Mouse (Mus musculus) adrenal gland, adult 8-10 months (tissue): ENCODE results near the gene Atrn. TPM values are rescaled to one million over a fixed set of nuclear protein-coding genes. Genes with fewer than 3 reads are reported as not detected.
A peak's percentile ranks its signal among the peaks of the same experiment; 100 is the strongest.

Experiments
- DNase-seq: peaks from one replicate; pipeline ENCODE4 v3.0.0; 2022
- total RNA-seq, 4 experiments: library from RNA; stranded (reverse); gene quantifications; 2 replicates each; pipeline ENCODE4 v1.2.4; 2022

Gene Atrn
- total RNA-seq, 4 experiments from 2014 or later, result 35.4 to 45.0 (median 39.4) TPM

- no peak for DNase-seq
Observed at GRCm38 (mm10) chr2:131040854-131041825, 134.8 kb downstream of the Atrn start.

DNA sequence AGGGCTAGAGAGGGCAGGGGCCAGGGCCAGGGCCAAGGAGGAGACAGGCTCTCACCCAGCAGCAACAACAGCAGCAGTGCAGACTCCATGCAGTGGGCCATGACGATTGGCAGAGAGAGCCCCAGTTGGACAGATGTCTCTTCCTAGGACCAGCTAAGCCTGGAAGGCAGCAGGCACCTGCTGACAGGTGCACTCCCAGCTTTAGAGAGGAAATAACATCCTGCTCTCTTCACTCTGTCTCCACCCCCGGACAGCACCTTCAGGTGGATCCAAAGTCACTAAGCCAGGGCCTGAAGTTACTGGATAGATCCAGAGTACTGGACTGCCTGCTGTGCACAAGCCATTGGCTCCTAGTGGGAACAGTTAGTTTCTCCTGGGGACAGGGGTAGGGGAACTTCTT is 136.7 kb downstream of the Atrn start, which contains the start of gene Gfra4:
Gene Gfra4, minus strand, starts transcription at position 101 of the 400 bp plus-strand sequence.
- DNase-seq, result no peak

DNA sequence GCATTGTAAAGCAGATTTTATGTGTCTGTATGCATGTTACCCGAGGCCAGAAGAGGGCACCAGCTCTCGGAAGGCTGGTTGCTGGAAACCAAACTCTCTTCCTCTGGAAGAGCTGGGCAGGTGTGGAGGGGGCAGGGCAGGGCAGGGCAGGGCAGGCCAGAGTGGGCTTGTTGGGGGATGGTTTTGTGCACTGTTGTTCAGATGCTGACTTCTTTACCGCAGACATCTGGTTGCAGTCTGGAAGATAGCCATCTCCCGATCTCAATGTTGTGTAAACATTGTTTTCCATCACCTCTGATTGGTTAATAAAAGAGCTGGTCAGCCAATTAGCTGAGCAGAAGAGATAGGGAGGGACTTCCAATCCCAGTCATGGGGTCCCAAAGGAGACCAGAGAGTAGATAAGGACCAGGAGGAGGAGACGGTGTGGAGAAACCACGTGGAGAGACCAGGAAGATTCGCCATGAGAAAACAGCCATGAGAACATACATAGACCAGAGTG is 138.1 kb downstream of the Atrn start:
- no peak for DNase-seq

- no peak for DNase-seq
Observed at GRCm38 (mm10) chr2:131044989-131045720, 138.9 kb downstream of the Atrn start.

GRCm38 (mm10) chr2:131046025-131046424 is 139.7 kb downstream of the Atrn start:
- no peak for DNase-seq

- DNase-seq, result no peak
Observed at GRCm38 (mm10) chr2:131052043-131052442, 145.7 kb downstream of the Atrn start.

GRCm38 (mm10) chr2:131052862-131053418 is 146.6 kb downstream of the Atrn start:
- DNase-seq, result no peak

- no peak for DNase-seq
Observed at GRCm38 (mm10) chr2:131053851-131054645, 147.8 kb downstream of the Atrn start.

- DNase-seq, result no peak
Observed at GRCm38 (mm10) chr2:131054646-131055264, 148.5 kb downstream of the Atrn start.

- no peak for DNase-seq
Observed at GRCm38 (mm10) chr2:131055631-131056030, 149.3 kb downstream of the Atrn start.

GRCm38 (mm10) chr2:131056191-131056590 is 149.9 kb downstream of the Atrn start:
- no peak for DNase-seq

DNA sequence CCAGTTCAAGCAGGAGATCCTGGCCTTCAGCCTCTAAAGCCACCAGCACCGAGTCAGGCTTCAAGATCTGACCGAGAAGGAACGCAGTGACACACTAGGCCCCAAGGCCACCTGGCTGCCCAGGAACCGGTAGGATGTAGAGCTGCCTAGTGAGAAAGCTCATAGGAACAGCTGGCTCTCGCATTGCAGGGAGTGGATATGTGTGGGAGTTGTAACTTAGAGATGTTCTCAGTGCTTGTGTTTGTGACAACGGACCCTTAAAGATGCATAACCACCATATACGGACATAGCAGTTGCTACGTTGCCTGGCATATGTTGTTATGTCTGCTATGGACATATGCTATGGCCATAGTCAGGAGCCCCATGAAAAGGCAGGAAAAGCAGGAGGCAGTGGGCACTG is 152.4 kb downstream of the Atrn start:
- DNase-seq, result no peak

DNA sequence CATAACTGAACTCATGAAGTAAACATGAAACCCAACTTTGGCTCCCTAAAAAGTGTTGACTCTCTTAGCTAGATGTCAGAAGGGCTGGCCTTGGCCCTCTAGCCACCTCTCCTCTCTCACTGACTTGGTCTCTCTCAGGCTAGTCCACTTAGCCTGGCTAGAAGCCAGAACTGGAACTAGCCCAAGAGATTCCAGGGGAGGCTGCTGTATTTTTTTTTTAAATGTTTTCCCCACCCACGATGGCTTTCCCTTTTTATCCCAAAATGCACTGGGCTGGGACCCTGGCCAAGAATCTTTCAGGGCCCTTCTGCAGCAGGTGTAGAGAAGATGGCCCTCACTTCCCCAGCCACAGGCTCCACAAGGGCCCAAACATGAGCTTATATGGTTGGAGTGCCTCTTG is 153.1 kb downstream of the Atrn start:
- DNase-seq, result peak; percentile 43

GRCm38 (mm10) chr2:131059781-131060540 is 153.7 kb downstream of the Atrn start:
- DNase-seq, result no peak

GRCm38 (mm10) chr2:131060784-131061183 is 154.5 kb downstream of the Atrn start:
- no peak for DNase-seq

- DNase-seq, result no peak
Observed at GRCm38 (mm10) chr2:131061607-131062006, 155.3 kb downstream of the Atrn start.

GRCm38 (mm10) chr2:131063404-131063864 is 157.1 kb downstream of the Atrn start, which contains the start of gene Adam33:
Gene Adam33 (minus strand): TSS chr2:131063814.
- no peak for DNase-seq

GRCm38 (mm10) chr2:131066342-131066741 is 160.0 kb downstream of the Atrn start:
- DNase-seq, result no peak

GRCm38 (mm10) chr2:131067481-131067880 is 161.2 kb downstream of the Atrn start:
- no peak for DNase-seq

GRCm38 (mm10) chr2:131072536-131072935 is 166.2 kb downstream of the Atrn start:
- no peak for DNase-seq
